Comparison of ENCODE assay signal across 10 mouse cellular contexts in genomic region chr10:119076100-119076566, GRCm38 (mm10).
DNase-seq lines count a peak whose midpoint lies in the region; ATAC-seq lines count a peak whose summit lies in the region.
"Had no signal": no experiment of that assay in that cellular context is flagged by ENCODE, and none has a peak within 500 bp of the region (broad histone marks: within the 10 kb centered on the region; RNA-seq: fewer than 3 reads in every experiment).

No protein-coding gene starts in this region.

- no peaks in the 10 kb centered on the region for H3K36me3 ChIP-seq in forebrain, embryonic 10.5 days (replicated peaks)
- no peaks in the 10 kb centered on the region for H3K36me3 ChIP-seq in forebrain, embryonic 11.5 days (ENCODE audit: control insufficient read depth, insufficient read depth, low read length)
- H3K36me3 ChIP-seq in hindbrain, embryonic 13.5 days, result no peaks in the 10 kb centered on the region
- no peaks in the 10 kb centered on the region for H3K36me3 ChIP-seq in limb, embryonic 13.5 days
- H3K36me3 ChIP-seq: forebrain, embryonic 15.5 days had no signal

- no peak for ATAC-seq in forebrain, embryonic 11.5 days (replicated peaks; ENCODE audit: low FRiP score)
- ATAC-seq in hindbrain, embryonic 13.5 days (ENCODE audit: low FRiP score), result no peak
- ATAC-seq in limb, embryonic 13.5 days (ENCODE audit: low FRiP score, low read depth), result no peak
- ATAC-seq: forebrain, embryonic 15.5 days; inflammation-experienced regulatory T-cells, adult 6 months had no signal

- no peak overlapping the region for H3K4me3 ChIP-seq in forebrain, embryonic 10.5 days
- no peak overlapping the region for H3K4me3 ChIP-seq in forebrain, embryonic 11.5 days (ENCODE audit: low read depth, low read length)
- H3K4me3 ChIP-seq in hindbrain, embryonic 13.5 days, result no peak overlapping the region
- no peak overlapping the region for H3K4me3 ChIP-seq in limb, embryonic 13.5 days
- H3K4me3 ChIP-seq: forebrain, embryonic 15.5 days had no signal

- no peak for DNase-seq in forebrain, embryonic 10.5 days (ENCODE audit: extremely low spot score, low spot score)
- no peak for DNase-seq in forebrain, embryonic 11.5 days (ENCODE audit: low spot score)
- peak; percentile 28 for DNase-seq in neural tube, embryonic 10.5 days (ENCODE audit: extremely low spot score, low spot score)
- DNase-seq in gastrocnemius, adult 8-10 months (ENCODE audit: low spot score in 2 of 2), result no peak
- no peak for DNase-seq in layer of hippocampus, adult 9-11 months
- DNase-seq in heart, adult 9 months (ENCODE audit: low spot score in 2 of 2), result no peak

- no peaks in the 10 kb centered on the region for H3K9me3 ChIP-seq in forebrain, embryonic 10.5 days
- no peaks in the 10 kb centered on the region for H3K9me3 ChIP-seq in forebrain, embryonic 11.5 days (ENCODE audit: control insufficient read depth, low read length)
- no peaks in the 10 kb centered on the region for H3K9me3 ChIP-seq in hindbrain, embryonic 13.5 days
- no peaks in the 10 kb centered on the region for H3K9me3 ChIP-seq in limb, embryonic 13.5 days
- H3K9me3 ChIP-seq: forebrain, embryonic 15.5 days had no signal

- H3K4me2 ChIP-seq in forebrain, embryonic 11.5 days (ENCODE audit: low read depth, low read length, severe bottlenecking), result no peak overlapping the region
- peak overlapping the region; percentile 17; the same call in 1 of the 2 replicates for H3K4me2 ChIP-seq in hindbrain, embryonic 13.5 days
- peak overlapping the region; percentile 23; the same call in 1 of the 2 replicates for H3K4me2 ChIP-seq in limb, embryonic 13.5 days (replicated peaks)
- H3K4me2 ChIP-seq: forebrain, embryonic 15.5 days had no signal

- peak overlapping the region; percentile 32; the same call in 1 of the 2 replicates for H3K27ac ChIP-seq in forebrain, embryonic 10.5 days
- no peak overlapping the region for H3K27ac ChIP-seq in forebrain, embryonic 11.5 days (ENCODE audit: low read depth, low read length)
- H3K27ac ChIP-seq in hindbrain, embryonic 13.5 days, result no peak overlapping the region
- H3K27ac ChIP-seq in limb, embryonic 13.5 days, result no peak overlapping the region
- H3K27ac ChIP-seq: forebrain, embryonic 15.5 days had no signal

- H3K27me3 ChIP-seq in forebrain, embryonic 10.5 days (ENCODE audit: poor library complexity, severe bottlenecking), result no peaks in the 10 kb centered on the region
- H3K27me3 ChIP-seq in forebrain, embryonic 11.5 days (ENCODE audit: control insufficient read depth, insufficient read depth, low read length), result no peaks in the 10 kb centered on the region
- no peaks in the 10 kb centered on the region for H3K27me3 ChIP-seq in hindbrain, embryonic 13.5 days
- H3K27me3 ChIP-seq in limb, embryonic 13.5 days, result no peaks in the 10 kb centered on the region
- H3K27me3 ChIP-seq: forebrain, embryonic 15.5 days had no signal

- 43% methylated on average over 12 of the region's 12 CpGs for WGBS in forebrain, embryonic 10.5 days
- WGBS in forebrain, embryonic 11.5 days, result 38% methylated on average over 12 of the region's 12 CpGs
- 6% methylated on average over 12 of the region's 12 CpGs for WGBS in hindbrain, embryonic 13.5 days
- 11% methylated on average over 12 of the region's 12 CpGs for WGBS in limb, embryonic 13.5 days

- no peak overlapping the region for H3K9ac ChIP-seq in forebrain, embryonic 11.5 days (ENCODE audit: low read length)
- 0 out of 2 replicates have a peak overlapping the region, but pooled peaks have one; percentile 56 for H3K9ac ChIP-seq in hindbrain, embryonic 13.5 days
- H3K9ac ChIP-seq in limb, embryonic 13.5 days, result peak overlapping the region; percentile 43
- H3K9ac ChIP-seq: forebrain, embryonic 15.5 days had no signal

- peaks cover 16% of the 10 kb centered on the region for H3K4me1 ChIP-seq in forebrain, embryonic 10.5 days
- H3K4me1 ChIP-seq in forebrain, embryonic 11.5 days (replicated peaks; ENCODE audit: control insufficient read depth, insufficient read depth, low read length), result no peaks in the 10 kb centered on the region
- peaks cover 13% of the 10 kb centered on the region for H3K4me1 ChIP-seq in hindbrain, embryonic 13.5 days (replicated peaks)
- peaks cover 22% of the 10 kb centered on the region for H3K4me1 ChIP-seq in limb, embryonic 13.5 days
